Mouse (Mus musculus) spleen, adult 2 months (tissue): Measurements from ENCODE around the gene 1600012H06Rik. TPM values are rescaled to one million over a fixed set of nuclear protein-coding genes. Genes with fewer than 3 reads are reported as not detected.
"Not testable (repeated sequence)": the region's sequence is repeated elsewhere in the genome, so short reads cannot be mapped to it uniquely, and the experiment has no call there.

Source experiments
- DNase-seq, 2 experiments: peaks; one replicate each; pipeline versions ENCODE4 v3.0.0 to v3.0.0-alpha.2; 2012 to 2021; ENCODE audit warnings: low spot score in 2 of 2, low read depth in 1 of 2
- H3K27ac ChIP-seq: fragments of 200-500 bp; 2 replicates; pipeline ENCODE4 v1.5.1; 2012; ENCODE audit warnings: low read length, inconsistent platforms; ENCODE audit not compliant: insufficient read depth
- H3K27me3 ChIP-seq: fragments of 200-500 bp; 2 replicates; pipeline ENCODE4 v1.6.1; 2012; ENCODE audit warnings: mild to moderate bottlenecking, moderate library complexity, low read length, inconsistent platforms; ENCODE audit not compliant: control insufficient read depth, insufficient read depth
- H3K36me3 ChIP-seq: fragments of 200-500 bp; 2 replicates; pipeline ENCODE4 v1.6.1; 2012; ENCODE audit warnings: mild to moderate bottlenecking, low read length, inconsistent platforms; ENCODE audit not compliant: control insufficient read depth, insufficient read depth
- H3K4me1 ChIP-seq: fragments of 200-500 bp; 2 replicates; pipeline ENCODE4 v1.6.1; 2011; ENCODE audit warnings: inconsistent platforms; ENCODE audit not compliant: control insufficient read depth, insufficient read depth, insufficient read length
- H3K4me3 ChIP-seq: fragments of 200-500 bp; 2 replicates; pipeline ENCODE4 v1.5.1; 2011; ENCODE audit warnings: mild to moderate bottlenecking, inconsistent platforms; ENCODE audit not compliant: insufficient read depth, insufficient read length; ENCODE audit errors: extremely low read depth
- CTCF ChIP-seq: fragments of 200-500 bp; IDR thresholded peaks from 2 replicates; pipeline ENCODE4 v1.5.1; 2011; ENCODE audit warnings: mild to moderate bottlenecking, inconsistent platforms; ENCODE audit not compliant: insufficient read depth, insufficient read length, insufficient replicate concordance; ENCODE audit errors: extremely low read depth
- POLR2A ChIP-seq: fragments of 200-500 bp; IDR thresholded peaks from 2 replicates; pipeline ENCODE4 v1.6.1; 2011; ENCODE audit warnings: low read depth, low read length, inconsistent platforms
- WGBS: fragments of 180-500 bp; shearing (Covaris S2); methylation state at CpG from one replicate; pipeline ENCODE4 v1.1.7; 2018; 5-methylcytosine and 5-hydroxymethylcytosine counted together
- polyA plus RNA-seq: library from polyadenylated mRNA; depleted of rRNA; stranded (reverse); fragments of >200 nt; gene quantifications from 2 replicates; pipeline ENCODE4 v1.2.3, GENCODE M21; 2012

The 1600012H06Rik gene
- polyA plus RNA-seq, 1 experiment: 9.9 TPM

DNA sequence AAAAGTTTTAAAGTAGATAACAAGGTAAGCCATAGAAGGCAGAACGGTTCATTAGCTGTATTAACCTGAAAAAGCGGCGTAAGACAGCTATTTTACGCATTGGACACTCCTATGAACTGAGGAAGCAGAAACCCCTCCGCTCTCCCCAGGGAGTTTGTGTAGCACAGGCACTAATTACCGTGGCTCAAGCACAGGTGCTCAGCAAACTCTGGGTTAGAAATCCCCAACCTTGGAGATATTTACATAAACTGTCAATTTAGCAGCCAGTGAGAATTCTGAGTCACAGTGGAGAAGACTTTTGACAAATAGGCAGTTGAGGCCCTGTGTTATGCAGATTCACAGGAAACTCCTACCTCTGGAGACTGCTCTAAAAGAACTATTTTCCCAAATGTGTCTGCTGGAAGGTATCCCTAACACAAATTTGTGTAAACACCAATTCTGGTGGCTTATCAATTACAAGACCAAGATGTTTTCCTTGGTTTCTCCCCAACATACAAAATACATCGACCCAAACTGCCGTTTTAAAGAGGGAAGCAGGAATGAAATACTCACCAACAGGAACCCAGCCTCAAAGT is 15.3 kb upstream of the 1600012H06Rik start:
- Histone ChIP-seq H3K27ac (no peak overlapping the region), H3K4me1 (no peaks in the 10 kb centered on the region), H3K27me3 (no peaks in the 10 kb centered on the region), H3K4me3 (no peak overlapping the region), H3K36me3 (no peaks in the 10 kb centered on the region)
- WGBS: 69% methylated on average over 8 of the region's 8 CpGs
- TF ChIP-seq POLR2A (no peak), CTCF (no peak)
- DNase-seq: no peak

GRCm38 (mm10) chr17:14928631-14929030 is 14.4 kb upstream of the 1600012H06Rik start:
- H3K36me3 ChIP-seq: no peaks in the 10 kb centered on the region
- no peaks in the 10 kb centered on the region for H3K4me1 ChIP-seq
- no peaks in the 10 kb centered on the region for H3K27me3 ChIP-seq
- no peak overlapping the region for H3K4me3 ChIP-seq
- H3K27ac ChIP-seq: no peak overlapping the region
- WGBS: 89% methylated on average over 5 of the region's 5 CpGs
- TF ChIP-seq POLR2A (no peak), CTCF (no peak)
- no peak for DNase-seq

- Histone ChIP-seq H3K4me1 (no peaks in the 10 kb centered on the region), H3K27ac (no peak overlapping the region), H3K4me3 (no peak overlapping the region), H3K36me3 (no peaks in the 10 kb centered on the region), H3K27me3 (no peaks in the 10 kb centered on the region)
- 14% methylated on average over 7 of the region's 7 CpGs for WGBS
- TF ChIP-seq CTCF: no peak
- no peak for TF ChIP-seq POLR2A
- DNase-seq: no peak
These were observed 12.3 kb upstream of the 1600012H06Rik start for GRCm38 (mm10) chr17:14930697-14931096.

GRCm38 (mm10) chr17:14931469-14931868 is 11.5 kb upstream of the 1600012H06Rik start:
- Histone ChIP-seq H3K27ac (no peak overlapping the region), H3K4me3 (no peak overlapping the region), H3K36me3 (no peaks in the 10 kb centered on the region), H3K27me3 (no peaks in the 10 kb centered on the region), H3K4me1 (no peaks in the 10 kb centered on the region)
- DNase-seq: no peak
- 68% methylated on average over 5 of the region's 5 CpGs for WGBS
- no peak for TF ChIP-seq POLR2A

DNA sequence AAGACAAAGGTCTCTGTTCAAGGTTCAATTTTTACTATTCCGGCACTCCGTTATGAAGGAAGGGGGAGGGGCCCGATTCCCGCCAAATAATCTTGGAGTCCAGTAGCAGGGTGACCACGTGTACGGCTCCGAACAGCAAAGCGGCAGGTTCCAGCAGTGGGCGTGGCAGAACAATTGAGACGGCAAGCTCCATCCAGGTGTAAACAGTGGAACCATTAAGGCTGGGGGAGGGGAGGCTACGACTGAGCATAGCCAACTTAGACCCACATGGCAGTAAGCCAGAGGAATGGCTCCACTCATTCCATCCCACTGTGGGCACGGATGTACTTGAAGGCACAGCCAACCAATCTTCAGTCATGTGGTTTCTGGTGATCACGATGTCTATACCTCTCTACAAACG is 7.7 kb upstream of the 1600012H06Rik start:
- 86% methylated on average over 14 of the region's 14 CpGs for WGBS
- DNase-seq: not testable (repeated sequence)

GRCm38 (mm10) chr17:14935841-14936605 is 7.0 kb upstream of the 1600012H06Rik start:
- WGBS: 73% methylated on average over 5 of the region's 5 CpGs
- H3K36me3 ChIP-seq: no peaks in the 10 kb centered on the region

More for the DNA sequence above, 7.7 kb upstream of the 1600012H06Rik start:
- not testable (repeated sequence) for H3K4me3 ChIP-seq, H3K27ac ChIP-seq, H3K4me1 ChIP-seq, H3K36me3 ChIP-seq, H3K27me3 ChIP-seq

DNA sequence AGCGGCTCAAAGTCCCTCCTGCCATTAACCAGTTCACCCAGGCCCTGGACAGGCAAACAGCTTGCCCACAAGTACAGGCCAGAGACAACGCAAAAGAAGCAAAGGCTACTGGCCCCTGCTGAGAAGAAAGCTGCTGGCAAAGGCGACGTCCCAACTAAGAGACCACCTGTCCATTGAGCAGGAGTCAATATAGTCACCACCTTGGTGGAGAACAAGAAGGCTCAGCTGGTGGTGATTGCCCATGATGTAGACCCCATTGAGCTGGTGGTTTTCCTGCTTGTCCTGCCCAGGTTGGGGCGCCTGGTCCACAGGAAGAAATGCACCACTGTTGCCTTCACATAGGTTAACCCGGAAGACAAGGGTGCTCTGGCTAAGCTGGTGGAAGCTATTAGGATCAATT is 803 bp upstream of the 1600012H06Rik start:
- WGBS: 73% methylated on average over 6 of the region's 6 CpGs
- not testable (repeated sequence) for H3K36me3 ChIP-seq, H3K4me3 ChIP-seq, H3K27ac ChIP-seq, H3K27me3 ChIP-seq, DNase-seq, H3K4me1 ChIP-seq

More at GRCm38 (mm10) chr17:14935841-14936605, 7.0 kb upstream of the 1600012H06Rik start:
- no peak for DNase-seq
- TF ChIP-seq POLR2A: no peak
- TF ChIP-seq CTCF: no peak
- H3K27ac ChIP-seq: no peak overlapping the region
- no peaks in the 10 kb centered on the region for H3K4me1 ChIP-seq
- no peak overlapping the region for H3K4me3 ChIP-seq
- no peaks in the 10 kb centered on the region for H3K27me3 ChIP-seq
